Mouse (Mus musculus) CD8-positive naive resting alpha-beta T cell, adult 2 months (primary cell): ENCODE data around the gene Chst11.

Experiments
- DNase-seq, 2 experiments: peaks; one replicate each; pipeline ENCODE4 v3.0.0; 2022; ENCODE audit warnings: low read depth in 2 of 2, low spot score in 2 of 2

Gene Chst11

DNA sequence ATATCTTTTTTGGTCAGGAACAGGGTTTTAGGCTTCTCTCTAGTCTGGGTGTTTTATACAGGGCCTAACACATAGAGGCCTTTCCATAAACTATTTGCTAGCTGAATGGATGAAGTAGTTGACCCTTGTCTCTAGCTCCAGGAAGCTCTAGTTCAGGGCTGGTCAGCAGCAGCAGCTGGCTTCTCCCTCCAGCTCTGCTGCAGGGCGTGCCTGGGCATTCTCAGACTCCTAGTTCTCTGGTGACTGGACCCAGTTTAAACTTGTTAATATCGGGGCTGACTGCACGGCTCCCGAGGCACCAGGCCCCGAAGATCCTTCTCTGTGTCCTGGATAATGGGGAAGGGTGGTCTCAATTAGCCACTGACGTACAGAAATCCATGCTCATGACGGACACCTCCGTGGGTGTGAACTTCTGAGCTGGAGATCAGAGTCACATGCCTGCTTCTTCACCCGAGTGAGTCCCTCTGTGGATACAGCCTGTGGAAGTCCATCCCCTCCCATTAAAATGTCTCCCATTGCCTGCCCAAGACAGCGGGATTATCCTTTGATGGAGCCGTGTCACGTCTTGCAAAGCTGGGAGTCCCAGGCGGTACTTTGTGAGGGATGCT lies 4.2 kb downstream of the Chst11 start:
- no peak for DNase-seq

DNA sequence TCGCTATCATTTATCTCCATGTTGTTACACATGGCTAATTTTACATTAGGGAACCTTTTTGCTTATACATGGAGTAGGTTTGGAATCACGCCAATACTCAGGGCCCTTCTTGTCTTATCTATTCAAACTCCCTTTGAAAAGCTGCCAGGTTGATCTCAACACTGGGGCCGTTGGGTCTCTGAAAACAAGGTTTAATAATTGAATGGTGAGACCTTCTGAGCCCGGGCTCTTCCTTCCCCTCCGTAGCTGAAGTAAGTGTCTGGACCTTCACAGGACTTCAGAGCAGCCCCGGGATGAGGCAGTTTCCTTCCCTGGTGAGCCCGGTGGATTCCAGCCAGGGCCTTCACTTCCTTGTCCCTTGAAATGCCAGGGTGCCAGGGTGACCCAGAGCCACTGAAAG lies 5.6 kb downstream of the Chst11 start:
- DNase-seq, result no peak

DNA sequence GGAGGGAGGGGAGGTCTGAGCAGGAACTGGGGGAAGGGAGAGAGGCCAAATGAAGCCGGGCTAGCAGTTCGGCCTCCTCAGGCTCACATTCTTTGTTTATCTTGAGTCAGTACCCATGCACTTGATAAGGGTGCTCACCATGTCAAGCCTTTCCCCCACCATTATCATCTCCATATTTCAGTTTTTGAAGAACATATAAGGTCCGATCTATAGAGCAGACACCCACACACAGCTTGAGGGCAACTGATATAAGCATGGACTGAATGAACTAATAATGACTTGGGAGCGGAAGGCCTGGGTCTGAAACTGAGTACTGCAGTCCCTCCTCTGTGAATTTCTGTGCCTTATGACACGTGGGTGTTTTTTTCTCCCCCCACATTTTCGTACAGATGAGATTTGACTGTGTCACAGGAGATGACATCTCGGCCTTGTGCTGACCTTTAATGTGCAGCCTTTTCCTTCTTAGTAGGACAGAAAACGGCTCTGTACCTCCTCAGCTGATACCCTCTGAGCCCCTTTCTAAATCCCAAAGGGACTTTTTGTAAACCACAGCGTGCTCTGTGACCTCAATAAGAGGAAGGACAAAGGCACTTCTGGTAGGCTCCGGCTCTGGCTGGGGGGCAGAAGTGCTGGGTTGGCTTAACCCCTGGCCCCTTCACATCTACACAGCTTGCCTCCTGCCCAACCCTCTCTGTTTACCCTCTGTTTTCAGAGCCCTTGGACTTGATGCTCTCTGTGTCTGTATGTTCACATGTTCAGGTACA lies 6.6 kb downstream of the Chst11 start:
- DNase-seq, result no peak

DNA sequence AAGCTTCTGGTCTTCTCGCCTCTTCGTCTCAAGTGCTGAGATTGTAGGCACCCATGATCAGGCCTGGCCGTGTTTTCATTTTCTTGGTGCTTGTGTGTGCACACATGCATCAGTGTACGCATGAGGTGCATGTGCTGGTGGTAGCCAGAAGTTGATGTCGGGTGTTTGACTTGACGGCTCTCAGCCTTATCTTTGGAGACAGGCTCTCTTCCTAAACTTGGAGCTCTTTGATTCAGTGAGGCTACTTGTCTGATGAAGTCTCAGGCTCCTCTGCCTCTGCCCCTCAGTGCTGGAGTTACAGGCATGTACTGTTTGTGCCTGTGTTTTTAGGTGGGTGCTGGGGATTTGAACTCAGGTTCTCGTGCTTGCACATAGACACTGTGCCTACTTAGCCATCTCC lies 9.0 kb downstream of the Chst11 start:
- no peak for DNase-seq

DNA sequence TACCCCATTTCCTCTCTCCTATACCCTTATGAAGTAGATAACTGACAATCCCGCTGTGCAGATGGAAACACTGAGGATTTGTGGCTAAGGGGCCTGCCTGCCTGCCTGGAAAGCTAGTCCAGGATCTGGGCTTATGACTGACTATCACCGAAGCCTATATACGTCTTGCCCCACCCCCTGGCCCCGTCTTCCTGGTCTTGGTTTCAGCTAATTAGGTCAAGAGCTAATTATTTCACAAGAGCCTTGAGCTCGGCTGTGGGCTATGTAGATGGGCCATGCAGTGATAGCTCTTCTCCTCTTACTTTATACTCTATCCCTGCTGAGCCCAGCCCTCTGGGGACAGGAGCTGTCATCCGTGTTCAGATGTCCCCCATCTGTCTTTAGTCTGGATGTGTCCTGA lies 12.2 kb downstream of the Chst11 start:
- no peak for DNase-seq

DNA sequence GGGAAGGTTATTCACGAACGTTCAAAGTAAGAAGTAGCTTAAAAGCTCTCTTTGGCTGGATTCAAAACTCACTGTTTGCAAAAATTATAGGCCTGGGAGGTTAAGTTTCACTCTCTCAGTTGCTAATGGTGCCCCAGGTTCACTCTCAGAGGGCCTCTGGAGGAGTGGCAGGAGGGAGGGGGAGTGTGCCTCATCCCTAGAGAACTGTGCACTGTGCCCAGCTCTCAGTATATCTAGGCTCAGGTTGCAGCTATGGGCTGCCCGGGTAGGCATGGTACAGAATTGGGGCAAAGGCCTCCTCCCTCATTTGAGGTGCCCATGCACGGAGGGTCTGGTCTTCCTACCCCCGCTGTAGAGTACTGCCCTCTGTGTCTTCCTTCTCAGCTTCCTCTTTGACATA lies 14.9 kb downstream of the Chst11 start:
- no peak for DNase-seq

DNA sequence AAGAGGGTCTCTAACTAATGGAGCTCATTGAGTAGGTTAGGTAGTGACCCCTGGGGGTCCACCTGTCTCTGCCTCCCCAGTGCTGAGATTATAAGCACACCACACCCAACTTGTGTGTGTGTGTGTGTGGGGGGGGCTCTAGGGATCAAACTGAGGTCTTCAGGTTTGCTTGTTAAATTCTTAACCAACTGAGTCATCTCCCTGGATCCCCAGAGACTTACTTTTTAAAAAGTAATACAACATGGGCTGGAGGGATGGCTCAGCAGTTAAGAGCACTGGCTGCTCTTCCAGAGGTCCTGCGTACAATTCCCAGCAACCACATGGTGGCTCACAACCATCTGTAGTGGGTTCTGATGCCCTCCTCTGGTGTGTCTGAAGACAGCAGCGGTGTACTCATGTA lies 15.4 kb downstream of the Chst11 start:
- DNase-seq, result no peak

DNA sequence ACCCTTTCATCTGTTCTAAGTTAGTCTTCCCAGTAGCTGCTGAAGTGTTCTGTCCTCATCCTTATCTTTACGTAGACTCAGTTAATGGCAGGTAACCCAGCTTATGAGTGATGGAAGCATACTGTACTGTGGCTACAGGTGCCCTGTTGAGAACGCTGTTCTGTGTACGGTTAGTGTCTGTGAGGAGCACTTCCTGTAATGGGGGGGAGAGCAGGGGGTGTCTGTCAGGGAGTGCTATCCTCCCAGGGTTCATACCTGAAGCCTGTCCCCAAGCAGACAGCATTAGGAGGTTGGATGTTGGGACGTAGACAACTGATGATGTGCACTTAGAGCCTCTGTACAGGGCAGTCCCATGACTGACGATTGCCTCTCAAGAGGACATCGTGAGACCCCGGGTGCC lies 18.6 kb downstream of the Chst11 start:
- no peak for DNase-seq

DNA sequence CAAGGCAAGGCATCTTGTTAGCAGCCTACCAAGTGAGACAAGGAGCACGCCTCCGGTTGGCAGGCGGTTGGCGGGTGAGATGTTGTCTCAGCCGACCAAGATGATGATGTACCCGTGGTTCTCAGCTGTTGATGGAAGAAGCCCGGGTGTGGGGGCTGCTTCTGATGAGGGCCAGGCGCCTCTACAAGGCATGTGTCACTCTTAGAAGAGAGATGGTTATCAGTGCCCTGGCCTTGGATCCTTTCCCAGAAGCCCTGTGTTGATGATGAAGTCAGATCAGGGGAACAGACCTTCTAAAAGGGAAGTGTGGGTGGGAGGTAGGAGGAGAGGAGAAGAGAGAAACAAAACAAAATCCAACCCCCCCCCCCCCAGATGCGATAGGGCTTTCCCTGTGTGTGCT lies 19.1 kb downstream of the Chst11 start:
- DNase-seq, result peak; percentile 28 to 43

DNA sequence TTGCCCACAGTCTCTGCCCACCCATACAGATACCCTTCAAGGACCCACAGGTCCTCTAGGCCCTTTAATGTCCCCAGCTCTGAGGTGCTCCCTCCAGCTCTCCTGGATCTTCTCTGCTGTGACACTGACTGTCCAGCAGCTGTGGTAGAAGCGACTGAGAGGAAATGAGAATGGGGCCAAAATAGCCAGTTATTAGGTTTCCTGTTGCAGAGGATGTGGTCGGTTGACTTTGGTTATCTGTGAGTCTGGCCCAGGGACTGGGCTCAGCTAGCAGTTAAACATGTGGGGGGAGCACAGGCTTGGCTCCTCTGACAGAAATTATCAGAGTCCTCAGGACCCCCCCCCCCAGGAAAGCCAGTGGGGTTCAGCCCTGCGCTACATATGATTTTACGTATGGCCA lies 19.7 kb downstream of the Chst11 start:
- no peak for DNase-seq

DNA sequence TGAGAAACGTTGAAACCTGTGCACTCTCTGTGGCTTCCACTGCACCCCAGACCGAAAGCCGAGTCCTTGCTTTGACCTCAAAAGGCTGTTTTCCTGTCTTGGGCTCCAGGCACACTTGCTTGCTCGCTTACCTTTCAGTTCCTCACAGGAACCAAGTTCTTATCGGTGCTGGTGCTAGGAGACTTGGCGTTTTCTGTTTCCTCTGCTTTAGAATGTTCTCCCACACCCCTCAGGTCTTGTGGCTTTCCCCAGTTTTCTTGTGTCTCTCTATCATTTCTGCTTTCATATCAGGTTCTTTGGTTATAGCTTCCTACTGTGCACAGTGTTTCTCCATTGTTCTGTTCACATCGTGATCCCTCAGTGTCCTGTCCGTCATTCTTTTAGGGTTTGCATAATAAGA lies 21.0 kb downstream of the Chst11 start:
- no peak for DNase-seq

DNA sequence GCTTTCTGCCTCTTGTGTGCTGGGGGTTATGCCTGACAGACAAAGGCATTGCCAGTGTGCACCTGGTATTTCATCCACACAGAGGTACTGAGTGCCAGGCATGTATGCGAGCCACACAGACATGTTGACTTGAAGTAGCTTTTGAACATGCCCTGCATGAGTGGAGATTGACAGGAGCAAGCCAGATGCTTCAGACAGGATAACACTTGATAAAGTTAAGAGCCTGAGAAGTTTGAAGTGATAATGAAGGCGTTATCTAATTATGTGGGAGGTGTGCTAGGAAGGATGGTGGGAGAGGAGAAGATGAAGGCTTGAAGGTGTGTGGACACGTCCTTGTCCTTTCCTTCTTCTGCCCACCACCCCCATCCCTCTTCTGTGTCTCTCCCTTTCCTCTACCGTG lies 28.7 kb downstream of the Chst11 start:
- DNase-seq, result no peak

DNA sequence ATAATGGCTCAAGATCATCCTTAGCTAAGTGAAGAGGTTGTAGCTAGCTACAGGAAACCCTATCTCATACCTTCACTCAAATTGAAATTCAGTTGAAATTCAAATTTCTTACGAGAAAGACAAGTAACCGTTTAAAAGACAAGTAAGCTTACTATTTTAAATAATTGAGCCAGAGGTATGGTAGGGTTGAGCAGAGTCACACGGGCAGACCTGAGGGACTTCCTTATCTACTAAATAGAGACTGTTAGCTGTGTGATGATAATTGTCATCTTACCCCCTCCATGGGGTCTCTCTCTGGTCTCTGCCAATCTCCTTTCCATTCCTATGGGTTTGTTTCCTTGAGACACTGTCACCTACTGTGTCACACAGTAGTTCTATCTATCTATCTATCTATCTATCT lies 30.6 kb downstream of the Chst11 start:
- no peak for DNase-seq

DNA sequence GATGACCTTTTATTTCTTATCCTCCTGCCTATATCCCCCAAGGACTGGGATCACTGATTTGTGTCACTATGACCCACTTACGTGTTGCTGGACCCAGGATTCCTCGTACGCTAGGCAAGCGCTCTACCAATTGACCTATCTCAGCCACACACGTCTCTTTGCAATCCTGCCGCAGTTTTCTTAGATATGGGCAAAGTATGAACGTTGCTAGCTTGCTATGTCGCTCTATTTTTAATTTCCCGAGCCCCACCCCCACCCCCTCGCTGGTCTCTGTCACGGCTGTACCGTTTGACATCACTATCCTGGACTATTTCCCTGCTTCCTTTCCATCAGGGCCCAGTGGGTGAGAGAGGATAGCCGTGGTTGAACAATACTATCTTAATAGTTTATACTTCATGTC lies 31.5 kb downstream of the Chst11 start:
- no peak for DNase-seq

DNA sequence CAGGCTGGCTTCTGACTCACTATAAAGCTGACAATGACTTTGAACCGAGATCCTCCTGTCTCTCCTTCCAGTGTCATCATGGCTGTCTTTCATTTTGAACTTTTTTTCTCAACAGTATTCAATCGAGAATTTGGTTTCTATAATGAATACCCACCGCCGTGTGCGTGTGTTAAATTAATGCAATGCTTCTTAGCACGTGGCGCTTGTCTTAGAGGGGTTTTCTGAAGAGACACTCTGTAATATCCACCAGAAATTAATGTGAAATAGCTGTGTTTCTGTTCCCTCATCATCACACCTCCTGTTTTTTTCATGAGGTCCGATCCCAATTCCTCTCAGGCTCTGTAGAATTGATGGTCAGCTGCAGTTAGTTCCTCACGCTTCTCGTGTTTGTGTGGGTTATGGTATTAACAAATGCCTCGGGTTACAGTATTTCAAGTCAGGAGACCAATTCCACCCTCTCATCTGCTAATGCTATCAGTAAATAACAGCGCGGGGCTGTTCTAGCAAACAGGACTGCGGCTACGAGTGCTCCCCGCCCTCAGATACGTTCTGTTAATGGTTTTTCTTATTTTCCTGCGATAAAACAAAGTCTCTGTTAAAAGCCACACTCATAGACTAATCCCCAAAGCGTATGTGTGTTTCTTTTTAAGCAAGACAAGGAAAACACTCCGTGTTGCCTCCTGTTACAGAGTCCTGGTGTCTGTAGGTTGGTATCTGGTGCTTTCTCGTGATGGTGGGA lies 32.6 kb downstream of the Chst11 start:
- no peak for DNase-seq

DNA sequence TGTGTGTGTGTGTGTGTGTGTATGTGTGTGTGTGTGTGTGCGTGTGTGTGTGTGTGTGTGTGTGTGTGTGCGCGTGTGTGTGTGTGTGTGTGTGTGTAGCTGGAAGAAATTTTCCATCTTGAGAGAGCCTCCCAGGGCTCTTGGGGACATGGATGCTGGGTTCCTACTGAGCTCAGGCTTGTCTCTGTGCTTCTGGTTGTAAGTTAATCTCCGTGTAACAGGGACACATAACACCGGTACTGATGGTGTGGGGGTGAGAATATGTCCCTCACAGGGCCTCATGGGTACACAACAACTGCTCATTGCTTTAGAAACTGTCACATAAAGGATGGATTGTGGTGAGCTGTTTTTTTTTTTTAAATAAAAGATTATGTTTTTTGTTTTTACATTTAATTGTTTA lies 33.2 kb downstream of the Chst11 start:
- DNase-seq, result no peak

DNA sequence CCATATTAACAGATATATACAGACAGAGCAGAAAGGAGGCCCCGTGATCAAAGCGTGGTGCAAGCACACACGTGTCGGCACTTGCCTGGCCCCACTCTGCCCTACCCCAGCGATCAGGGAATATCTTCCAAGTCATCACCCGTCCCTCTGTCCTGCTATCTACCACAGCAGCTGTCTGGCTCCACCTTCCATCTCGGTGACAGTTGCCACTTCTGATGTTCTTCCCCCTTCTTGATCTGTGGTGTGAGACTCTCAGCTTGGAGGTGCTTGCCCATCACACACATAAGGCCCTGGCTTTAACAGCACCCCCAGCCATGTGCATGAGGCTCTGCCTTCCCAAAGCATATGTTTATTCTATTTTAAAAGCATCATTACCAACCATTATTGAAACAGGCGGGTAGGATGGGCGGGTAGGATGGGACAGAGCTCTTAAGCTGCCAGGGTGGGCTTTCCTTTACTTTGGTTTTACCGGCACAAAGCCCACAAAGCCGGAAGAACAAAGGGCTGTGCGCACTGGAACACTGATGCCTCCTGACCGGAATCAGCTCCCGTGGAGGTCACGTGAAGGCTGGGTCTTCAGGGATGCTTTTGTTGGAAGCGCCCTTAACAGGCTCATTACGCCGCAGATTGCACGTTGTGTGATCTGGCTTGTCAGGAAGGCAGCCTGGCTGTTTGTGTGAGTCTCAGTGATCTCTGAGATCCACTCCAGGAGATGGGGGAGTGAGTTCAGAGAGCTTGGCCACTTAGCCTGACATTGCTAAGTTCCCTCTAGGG lies 34.4 kb downstream of the Chst11 start:
- DNase-seq, result no peak

DNA sequence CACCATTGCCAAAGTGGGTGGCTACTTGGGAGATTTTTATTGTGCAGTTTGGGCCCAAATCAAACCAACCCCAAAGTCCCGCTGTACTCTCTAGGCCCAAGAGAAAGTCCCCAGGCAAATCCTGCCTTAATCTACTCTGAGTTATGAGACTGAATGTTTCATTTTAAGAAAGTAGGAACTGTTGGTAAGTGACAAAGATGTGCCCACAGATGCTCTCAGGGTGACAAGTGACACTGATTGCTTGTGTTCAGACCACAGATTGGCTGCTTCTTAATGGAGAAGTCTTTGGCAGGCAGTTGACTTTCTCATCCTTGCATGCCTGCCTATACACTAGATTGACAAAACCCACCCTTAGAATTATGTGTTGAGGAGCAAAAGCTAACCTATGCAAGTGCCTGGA lies 37.3 kb downstream of the Chst11 start:
- no peak for DNase-seq

DNA sequence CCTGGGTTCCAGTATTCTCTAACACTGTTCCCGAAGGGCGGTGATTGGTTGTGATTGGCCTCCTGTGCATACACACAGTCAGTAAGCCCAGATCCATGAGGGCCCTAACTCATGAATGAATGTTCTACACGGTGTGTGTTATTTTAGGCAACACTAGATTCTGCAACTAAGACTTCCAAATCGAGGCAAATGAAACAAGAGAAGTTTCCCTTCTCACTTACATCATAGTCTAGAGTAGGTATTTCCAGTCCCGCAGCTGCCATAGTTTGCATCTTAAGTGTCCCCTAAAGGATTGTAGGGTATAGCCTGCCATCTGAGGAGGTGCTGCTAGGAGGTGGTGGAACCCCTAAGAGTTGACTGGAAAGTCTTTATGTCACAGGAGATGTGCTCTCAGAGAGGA lies 40.9 kb downstream of the Chst11 start:
- no peak for DNase-seq

DNA sequence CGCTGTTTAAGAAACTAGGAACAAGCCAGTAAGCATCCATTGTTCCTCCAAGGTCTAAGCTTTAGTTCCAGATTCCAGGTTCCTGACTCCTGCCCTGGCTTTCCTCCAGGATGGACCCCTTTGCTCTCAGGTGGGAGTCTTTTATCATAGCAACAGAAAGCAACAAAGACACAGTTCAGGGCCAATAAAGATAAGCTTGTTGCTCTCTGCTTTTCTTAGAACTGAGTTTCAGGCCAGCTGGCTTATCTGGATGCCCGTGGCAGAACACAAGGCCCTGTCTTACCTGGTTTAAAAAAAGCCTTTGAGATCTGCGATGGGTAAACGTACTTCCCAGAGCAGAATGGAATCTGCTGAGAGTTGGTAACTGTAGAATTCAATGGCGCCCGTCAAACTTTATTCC lies 42.4 kb downstream of the Chst11 start:
- no peak for DNase-seq

DNA sequence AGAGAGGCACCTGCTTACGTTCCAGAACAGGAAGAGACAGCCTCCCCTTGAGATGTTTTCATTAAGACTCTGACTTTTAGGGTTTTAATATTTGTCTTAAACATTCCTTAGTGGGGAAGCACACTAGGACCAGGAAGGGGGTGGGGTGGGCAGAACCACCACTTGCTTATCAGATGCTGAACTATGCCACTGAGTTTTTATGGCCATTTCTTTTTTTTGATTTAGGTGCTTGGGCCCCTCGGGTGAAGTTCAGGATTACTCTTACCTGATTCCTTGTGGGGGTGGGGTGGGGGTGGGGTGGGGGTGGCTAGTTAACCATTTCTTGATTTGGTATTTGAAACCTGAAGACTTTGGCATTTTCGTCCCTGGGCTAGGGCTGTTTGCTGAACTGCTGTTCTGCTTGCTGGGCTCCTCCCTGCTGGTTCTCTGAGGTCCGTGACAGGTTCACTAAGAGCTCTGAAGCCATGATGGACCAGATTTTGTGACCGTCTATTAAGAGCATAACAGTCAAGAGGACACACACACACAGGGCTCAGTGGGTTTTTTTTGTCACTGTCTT lies 44.9 kb downstream of the Chst11 start:
- no peak for DNase-seq
